Mouse (Mus musculus): ENCODE data around the gene Pakap. TPM values are rescaled to one million over a fixed set of nuclear protein-coding genes. Genes with fewer than 3 reads are reported as not detected.
"Not testable (repeated sequence)": the region's sequence is repeated elsewhere in the genome, so short reads cannot be mapped to it uniquely, and the experiment has no call there.

Pakap gene
- polyA plus RNA-seq, 1 experiment from 2014 or later = 5.8 TPM

DNA sequence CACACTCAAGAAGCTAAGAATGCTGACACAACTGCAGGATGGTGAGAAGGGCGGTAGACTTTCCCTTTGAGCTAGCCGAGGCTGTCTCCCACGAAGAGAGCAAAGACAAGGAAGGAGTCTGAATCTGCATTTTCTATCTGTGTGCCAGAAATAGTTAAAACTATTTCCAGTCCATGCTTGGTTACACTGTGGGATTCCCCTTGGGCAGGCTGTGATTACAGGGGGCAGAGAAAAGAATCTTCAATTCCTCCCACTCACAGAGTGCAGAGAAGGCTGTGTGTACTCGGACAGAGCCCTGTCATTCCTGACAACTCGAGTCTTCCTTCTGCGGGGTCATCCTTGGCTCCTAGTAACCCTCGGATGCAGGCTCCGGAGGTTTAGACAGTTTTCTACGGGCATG is 299.0 kb downstream of the Pakap start:
- Histone ChIP-seq H3K9me3 (no peaks in the 10 kb centered on the region), H3K4me1 (0 out of 2 replicates have a peak, but pooled peaks cover 3% of the 10 kb centered on the region), H3K4me2 (replicated peaks) (no peak overlapping the region), H3K9ac (replicated peaks) (no peak overlapping the region), H3K36me3 (no peaks in the 10 kb centered on the region), H3K27me3 (no peaks in the 10 kb centered on the region), H3K4me3 (no peak overlapping the region), H3K27ac (replicated peaks) (no peak overlapping the region)
- WGBS = 69% methylated on average over 9 of the region's 9 CpGs
- ATAC-seq (replicated peaks) = no peak

- Histone ChIP-seq H3K9ac (replicated peaks) (no peak overlapping the region), H3K36me3 (no peaks in the 10 kb centered on the region), H3K4me1 (0 out of 2 replicates have a peak, but pooled peaks cover 3% of the 10 kb centered on the region), H3K4me3 (no peak overlapping the region), H3K27me3 (no peaks in the 10 kb centered on the region), H3K4me2 (replicated peaks) (no peak overlapping the region), H3K27ac (replicated peaks) (no peak overlapping the region), H3K9me3 (no peaks in the 10 kb centered on the region)
- ATAC-seq (replicated peaks) = no peak
- WGBS = 31% methylated on average over 10 of the region's 10 CpGs
These were observed 299.5 kb downstream of the Pakap start for GRCm38 (mm10) chr4:57867454-57867853.

GRCm38 (mm10) chr4:57879137-57879536 is 311.2 kb downstream of the Pakap start:
- Histone ChIP-seq H3K4me1 (no peaks in the 10 kb centered on the region), H3K36me3 (no peaks in the 10 kb centered on the region), H3K27me3 (no peaks in the 10 kb centered on the region), H3K4me2 (replicated peaks) (no peak overlapping the region), H3K4me3 (no peak overlapping the region), H3K27ac (replicated peaks) (no peak overlapping the region), H3K9me3 (no peaks in the 10 kb centered on the region), H3K9ac (replicated peaks) (no peak overlapping the region)
- no peak for ATAC-seq (replicated peaks)
- 92% methylated on average over 5 of the region's 5 CpGs for WGBS

- Histone ChIP-seq H3K27ac (replicated peaks) (no peak overlapping the region), H3K9ac (replicated peaks) (no peak overlapping the region), H3K9me3 (no peaks in the 10 kb centered on the region), H3K4me1 (no peaks in the 10 kb centered on the region), H3K4me2 (replicated peaks) (no peak overlapping the region), H3K4me3 (no peak overlapping the region), H3K36me3 (no peaks in the 10 kb centered on the region), H3K27me3 (no peaks in the 10 kb centered on the region)
- ATAC-seq (replicated peaks) = peak; percentile 57; the same call in 1 of the 2 replicates
- 18% methylated on average over 6 of the region's 6 CpGs for WGBS
These were observed 311.9 kb downstream of the Pakap start for GRCm38 (mm10) chr4:57879804-57880357.

DNA sequence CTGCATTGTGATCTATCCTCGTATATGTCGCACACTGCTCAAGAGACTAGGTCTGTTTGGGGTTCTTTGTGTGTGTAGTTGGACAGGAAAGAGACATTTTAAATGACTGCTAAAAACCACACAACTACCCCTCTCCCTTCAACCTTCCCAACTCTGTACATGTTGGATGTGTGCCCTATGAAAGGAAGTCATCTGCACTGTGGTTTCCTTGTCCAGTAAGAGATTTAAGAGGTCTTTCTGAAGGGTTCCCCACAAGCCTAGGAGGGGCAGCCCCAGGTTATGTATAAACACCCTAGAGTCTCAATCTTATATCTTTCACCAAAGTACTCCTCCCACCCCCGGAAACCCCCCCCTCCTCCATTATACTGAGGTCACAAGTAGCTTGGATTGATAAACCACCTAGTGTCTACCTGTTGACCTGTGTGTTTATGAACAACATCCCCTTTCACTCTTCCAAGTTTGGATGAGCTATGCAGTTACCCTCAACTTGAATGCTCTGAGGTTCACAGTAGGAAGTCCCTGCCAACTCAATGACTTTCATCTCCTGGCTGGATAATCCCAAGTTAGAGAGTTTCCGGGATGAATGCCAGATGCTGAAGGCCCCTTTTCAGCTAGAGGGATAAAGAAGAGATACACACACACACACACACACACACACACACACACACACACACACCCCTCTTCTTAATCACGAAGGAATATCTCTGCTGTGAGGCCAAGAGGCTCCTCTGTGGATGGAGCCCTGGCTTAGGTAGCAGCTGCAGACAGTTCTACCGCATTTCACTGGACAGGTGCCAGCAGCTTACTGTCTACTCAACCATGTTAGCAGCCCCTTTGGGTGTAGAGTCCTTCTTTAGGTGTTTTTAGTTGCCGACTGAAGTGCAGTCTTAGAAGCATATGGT is 315.8 kb downstream of the Pakap start:
- no peaks in the 10 kb centered on the region for H3K9me3 ChIP-seq
- WGBS = 59% methylated on average over 7 of the region's 7 CpGs
- H3K4me2 ChIP-seq (replicated peaks) = no peak overlapping the region
- ATAC-seq (replicated peaks) = no peak
- no peaks in the 10 kb centered on the region for H3K27me3 ChIP-seq
- H3K9ac ChIP-seq (replicated peaks) = no peak overlapping the region
- no peaks in the 10 kb centered on the region for H3K36me3 ChIP-seq
- no peak overlapping the region for H3K27ac ChIP-seq (replicated peaks)
- no peak overlapping the region for H3K4me3 ChIP-seq
- H3K4me1 ChIP-seq = no peaks in the 10 kb centered on the region

DNA sequence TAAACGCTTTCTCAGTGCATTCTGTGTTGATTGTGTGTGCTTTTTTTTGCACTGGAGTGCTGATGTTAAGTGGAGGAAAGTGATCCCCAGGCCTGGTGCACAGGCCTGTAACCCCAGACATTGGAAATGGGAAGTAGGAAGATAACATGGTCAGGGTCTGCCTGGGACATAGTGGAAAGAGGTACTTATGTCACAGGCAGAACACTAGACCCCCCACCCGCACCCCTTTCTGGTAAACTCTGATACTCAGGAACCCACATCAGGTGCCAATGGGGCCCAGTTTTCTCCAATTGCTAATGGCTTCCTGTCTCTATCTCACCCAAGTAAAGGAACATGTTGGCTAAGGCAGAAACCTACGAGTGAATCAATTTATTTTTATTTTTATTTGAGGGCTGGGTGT is 316.5 kb downstream of the Pakap start:
- Histone ChIP-seq H3K36me3 (no peaks in the 10 kb centered on the region), H3K9ac (replicated peaks) (no peak overlapping the region), H3K4me1 (no peaks in the 10 kb centered on the region), H3K27me3 (no peaks in the 10 kb centered on the region), H3K4me3 (no peak overlapping the region), H3K9me3 (no peaks in the 10 kb centered on the region), H3K4me2 (replicated peaks) (no peak overlapping the region), H3K27ac (replicated peaks) (no peak overlapping the region)
- 82% methylated on average over 3 of the region's 3 CpGs for WGBS
- ATAC-seq (replicated peaks) = no peak

DNA sequence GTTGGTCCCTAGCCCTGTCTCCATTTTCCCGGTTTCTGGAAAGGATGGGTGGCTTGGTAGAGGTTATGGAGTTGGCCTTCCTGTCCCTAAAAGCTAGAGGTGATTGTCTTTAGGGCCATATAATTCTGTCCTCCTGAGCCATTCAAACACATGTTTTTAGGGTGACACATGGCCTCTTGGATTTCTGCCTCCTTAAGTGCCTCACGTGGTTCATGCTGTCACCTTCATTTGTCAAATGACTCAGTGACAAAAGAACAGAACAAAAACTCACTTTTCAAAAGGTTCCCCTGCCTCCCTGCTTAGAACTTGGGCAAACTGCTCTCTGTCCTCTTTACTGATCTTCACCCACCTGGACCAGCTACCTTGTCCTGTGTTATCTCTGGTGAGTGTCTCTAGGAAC is 317.2 kb downstream of the Pakap start:
- no peak for ATAC-seq (replicated peaks)
- Histone ChIP-seq H3K9ac (replicated peaks) (no peak overlapping the region), H3K4me2 (replicated peaks) (no peak overlapping the region), H3K27ac (replicated peaks) (no peak overlapping the region), H3K4me1 (no peaks in the 10 kb centered on the region), H3K36me3 (no peaks in the 10 kb centered on the region), H3K27me3 (no peaks in the 10 kb centered on the region), H3K9me3 (no peaks in the 10 kb centered on the region), H3K4me3 (no peak overlapping the region)
- WGBS = 57% methylated on average over 2 of the region's 2 CpGs

GRCm38 (mm10) chr4:57886066-57886887 is 318.3 kb downstream of the Pakap start:
- H3K4me3 ChIP-seq = no peak overlapping the region
- 57% methylated on average over 11 of the region's 11 CpGs for WGBS
- H3K9me3 ChIP-seq = no peaks in the 10 kb centered on the region
- H3K27ac ChIP-seq (replicated peaks) = no peak overlapping the region
- H3K27me3 ChIP-seq = no peaks in the 10 kb centered on the region
- H3K4me2 ChIP-seq (replicated peaks) = no peak overlapping the region
- no peaks in the 10 kb centered on the region for H3K36me3 ChIP-seq
- ATAC-seq (replicated peaks) = 0 out of 2 replicates have a peak, but pooled peaks have one; percentile 29
- H3K9ac ChIP-seq (replicated peaks) = no peak overlapping the region
- no peaks in the 10 kb centered on the region for H3K4me1 ChIP-seq

GRCm38 (mm10) chr4:57886888-57887230 is 318.9 kb downstream of the Pakap start:
- no peak overlapping the region for H3K27ac ChIP-seq (replicated peaks)
- H3K27me3 ChIP-seq = no peaks in the 10 kb centered on the region
- no peaks in the 10 kb centered on the region for H3K4me1 ChIP-seq
- ATAC-seq (replicated peaks) = no peak
- 96% methylated on average over 3 of the region's 3 CpGs for WGBS
- no peaks in the 10 kb centered on the region for H3K36me3 ChIP-seq
- no peak overlapping the region for H3K4me2 ChIP-seq (replicated peaks)
- H3K9me3 ChIP-seq = no peaks in the 10 kb centered on the region
- H3K9ac ChIP-seq (replicated peaks) = no peak overlapping the region
- H3K4me3 ChIP-seq = no peak overlapping the region

GRCm38 (mm10) chr4:57888246-57888645 is 320.3 kb downstream of the Pakap start:
- ATAC-seq (replicated peaks) = no peak
- Histone ChIP-seq H3K4me3 (no peak overlapping the region), H3K27me3 (no peaks in the 10 kb centered on the region), H3K36me3 (no peaks in the 10 kb centered on the region), H3K9me3 (no peaks in the 10 kb centered on the region), H3K4me2 (replicated peaks) (no peak overlapping the region), H3K9ac (replicated peaks) (no peak overlapping the region), H3K4me1 (no peaks in the 10 kb centered on the region), H3K27ac (replicated peaks) (no peak overlapping the region)
- 98% methylated on average over 2 of the region's 2 CpGs for WGBS

DNA sequence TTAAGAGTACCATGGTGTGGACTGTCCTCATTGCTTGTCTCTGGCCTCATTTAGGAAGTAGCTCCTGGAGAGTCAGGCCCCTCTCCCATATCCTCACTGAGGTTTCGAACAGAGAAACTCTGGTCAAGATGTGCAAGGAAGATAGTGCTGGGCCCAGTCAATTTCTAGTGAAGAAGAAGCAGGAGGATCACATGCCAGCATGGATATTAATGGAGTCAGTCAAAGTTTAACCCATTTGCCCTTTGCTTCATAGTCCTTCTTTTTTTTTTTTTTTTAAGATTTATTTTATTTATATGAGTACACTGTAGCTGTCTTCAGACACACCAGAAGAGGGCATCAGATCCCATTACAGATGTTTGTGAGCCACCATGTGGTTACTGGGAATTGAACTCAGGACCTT is 321.0 kb downstream of the Pakap start:
- not testable (repeated sequence) for H3K27ac ChIP-seq (replicated peaks); H3K4me3 ChIP-seq; H3K27me3 ChIP-seq; H3K9me3 ChIP-seq; ATAC-seq (replicated peaks); H3K4me2 ChIP-seq (replicated peaks); H3K9ac ChIP-seq (replicated peaks); H3K36me3 ChIP-seq; H3K4me1 ChIP-seq
- WGBS = 100% methylated on average over 1 of the region's 1 CpGs

GRCm38 (mm10) chr4:57889773-57890172 is 321.8 kb downstream of the Pakap start:
- no peaks in the 10 kb centered on the region for H3K4me1 ChIP-seq
- H3K9ac ChIP-seq (replicated peaks) = no peak overlapping the region
- no peaks in the 10 kb centered on the region for H3K36me3 ChIP-seq
- H3K9me3 ChIP-seq = no peaks in the 10 kb centered on the region
- no peak for ATAC-seq (replicated peaks)
- 84% methylated on average over 8 of the region's 8 CpGs for WGBS
- no peaks in the 10 kb centered on the region for H3K27me3 ChIP-seq
- no peak overlapping the region for H3K4me2 ChIP-seq (replicated peaks)
- no peak overlapping the region for H3K4me3 ChIP-seq
- no peak overlapping the region for H3K27ac ChIP-seq (replicated peaks)
